Mouse (Mus musculus) heart, embryonic 16.5 days (tissue): ENCODE results near the gene Ap3b1. TPM values are rescaled to one million over a fixed set of nuclear protein-coding genes. Genes with fewer than 3 reads are reported as not detected.

Experiments
- ATAC-seq: fragments of 200-750 bp; cut with Nextera tagmentation; replicated peaks from 2 replicates; pipeline ENCODE4 v1.8.0; 2017; ENCODE audit warnings: moderate number of reproducible peaks; ENCODE audit not compliant: insufficient read depth, low FRiP score; ENCODE audit errors: extremely low read depth
- H3K27ac ChIP-seq: fragments of 300-500 bp; sonication (generic); 2 replicates; pipeline ENCODE4 v1.5.1; 2014; ENCODE audit warnings: mild to moderate bottlenecking, low read length, control low read depth, moderate library complexity
- H3K27me3 ChIP-seq: fragments of 300-500 bp; sonication (generic); 2 replicates; pipeline ENCODE4 v1.6.1; 2014; ENCODE audit warnings: low read length, mixed read lengths; ENCODE audit not compliant: control insufficient read depth, insufficient read depth
- H3K36me3 ChIP-seq: fragments of 300-500 bp; sonication (generic); 2 replicates; pipeline ENCODE4 v1.6.1; 2014; ENCODE audit not compliant: control insufficient read depth, insufficient read depth
- H3K4me1 ChIP-seq: fragments of 300-500 bp; sonication (generic); 2 replicates; pipeline ENCODE4 v1.6.1; 2014; ENCODE audit warnings: low read length, mixed read lengths; ENCODE audit not compliant: control insufficient read depth, insufficient read depth
- H3K4me2 ChIP-seq: fragments of 300-500 bp; sonication (generic); 2 replicates; pipeline ENCODE4 v1.6.1; 2014; ENCODE audit warnings: low read depth, mild to moderate bottlenecking, control low read depth, low read length
- H3K4me3 ChIP-seq: fragments of 300-500 bp; sonication (generic); 2 replicates; pipeline ENCODE4 v1.5.1; 2014; ENCODE audit warnings: mild to moderate bottlenecking, control low read depth, low read length
- H3K9ac ChIP-seq: fragments of 300-500 bp; sonication (generic); 2 replicates; pipeline ENCODE4 v1.6.1; 2014; ENCODE audit warnings: low read length, control low read depth
- H3K9me3 ChIP-seq: fragments of 300-500 bp; sonication (generic); replicated peaks from 2 replicates; pipeline ENCODE4 v1.6.1; 2016; ENCODE audit warnings: low read length; ENCODE audit not compliant: control insufficient read depth
- WGBS: fragments of 180-500 bp; shearing (Covaris S2); extraction: QIAGEN DNeasy Blood & Tissue Kit; methylation state at CpG from one replicate; pipeline ENCODE4 v1.1.7; 2014; 5-methylcytosine and 5-hydroxymethylcytosine counted together
- polyA plus RNA-seq: library from polyadenylated mRNA; unstranded; fragments of >200 nt; fragmentation: Nextera tagmentation; extraction: Ambion mirVana; gene quantifications from 2 replicates; pipeline ENCODE4 v1.2.1, GENCODE M21; 2015

Ap3b1 gene
- polyA plus RNA-seq, 1 experiment from 2014 or later: 33.3 TPM

DNA sequence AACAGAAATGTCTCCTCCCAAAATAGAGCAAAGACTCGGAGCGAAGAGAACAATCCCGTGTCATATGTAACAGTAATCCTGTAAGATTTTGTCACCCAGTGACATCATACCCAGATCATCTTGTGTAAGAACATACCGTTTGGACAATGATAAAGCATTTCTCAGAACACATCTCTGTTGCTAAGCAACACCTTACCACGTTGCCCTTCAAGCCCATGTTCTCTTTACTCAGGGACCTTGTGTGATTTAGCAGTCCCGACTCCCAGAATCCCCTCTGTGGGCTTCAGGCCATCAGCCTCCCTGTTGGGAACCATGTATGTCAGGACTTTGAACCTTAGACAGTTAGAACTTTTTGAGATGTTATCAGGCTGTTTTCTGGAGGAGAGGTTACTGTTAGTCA, 209.0 kb downstream of the Ap3b1 start:
- H3K27ac ChIP-seq: no peak overlapping the region
- no peak overlapping the region for H3K4me3 ChIP-seq
- 70% methylated on average over 6 of the region's 6 CpGs for WGBS
- H3K27me3 ChIP-seq: no peaks in the 10 kb centered on the region
- H3K4me1 ChIP-seq: peaks cover 3% of the 10 kb centered on the region; the same call in 1 of the 2 replicates
- no peak overlapping the region for H3K9ac ChIP-seq
- H3K9me3 ChIP-seq: no peaks in the 10 kb centered on the region
- no peak for ATAC-seq
- no peak overlapping the region for H3K4me2 ChIP-seq
- H3K36me3 ChIP-seq: peaks cover 5% of the 10 kb centered on the region; the same call in 1 of the 2 replicates

DNA sequence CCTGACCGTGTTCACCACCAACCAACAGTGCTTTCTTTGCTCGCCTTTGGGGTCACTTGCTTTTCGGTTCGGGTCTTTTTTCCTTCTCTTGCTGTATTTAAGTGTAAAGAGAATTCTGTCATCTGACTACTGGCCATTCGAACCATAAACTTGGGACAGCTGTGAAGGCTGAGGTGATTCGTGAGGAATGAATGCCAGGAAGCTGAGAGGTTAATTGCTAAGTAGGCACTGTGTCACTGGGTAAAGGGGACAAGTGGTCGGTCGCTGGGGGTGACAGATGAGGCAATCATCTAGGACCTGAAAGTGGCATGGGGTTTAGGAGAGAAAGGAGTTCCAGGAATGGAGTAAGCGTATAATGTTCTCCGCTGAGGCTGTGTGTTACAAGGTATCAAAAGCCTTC, 212.2 kb downstream of the Ap3b1 start:
- no peaks in the 10 kb centered on the region; the same call in 1 of the 2 replicates for H3K4me1 ChIP-seq
- H3K4me3 ChIP-seq: no peak overlapping the region
- no peaks in the 10 kb centered on the region for H3K27me3 ChIP-seq
- no peaks in the 10 kb centered on the region for H3K9me3 ChIP-seq
- no peak overlapping the region for H3K27ac ChIP-seq
- ATAC-seq: no peak
- no peak overlapping the region for H3K9ac ChIP-seq
- 82% methylated on average over 10 of the region's 10 CpGs for WGBS
- H3K36me3 ChIP-seq: peaks cover 3% of the 10 kb centered on the region; the same call in 1 of the 2 replicates
- no peak overlapping the region for H3K4me2 ChIP-seq

DNA sequence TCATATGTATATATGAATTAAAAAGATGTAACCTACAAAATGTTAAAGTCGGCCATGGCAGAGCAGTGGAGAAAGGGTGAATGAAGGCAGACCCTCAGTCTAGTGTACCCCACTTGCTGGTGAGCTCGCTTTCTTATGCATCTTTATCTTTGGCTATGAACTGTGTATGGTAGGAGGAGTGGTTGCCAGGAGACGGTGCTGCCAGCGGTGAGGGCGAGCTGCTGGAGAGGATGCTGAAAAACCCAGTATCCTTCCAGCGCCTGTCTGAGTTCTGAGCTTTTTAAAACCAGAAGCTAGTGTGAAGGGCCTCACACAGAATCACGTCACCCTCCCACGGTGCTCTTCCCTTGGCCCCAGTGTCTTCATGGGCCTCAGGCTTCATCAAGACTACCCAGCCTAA, 214.6 kb downstream of the Ap3b1 start:
- H3K27ac ChIP-seq: no peak overlapping the region
- no peaks in the 10 kb centered on the region for H3K9me3 ChIP-seq
- no peaks in the 10 kb centered on the region for H3K4me1 ChIP-seq
- no peak overlapping the region for H3K9ac ChIP-seq
- 89% methylated on average over 8 of the region's 8 CpGs for WGBS
- H3K4me3 ChIP-seq: no peak overlapping the region
- no peaks in the 10 kb centered on the region for H3K27me3 ChIP-seq
- H3K4me2 ChIP-seq: no peak overlapping the region
- ATAC-seq: no peak
- no peaks in the 10 kb centered on the region for H3K36me3 ChIP-seq

DNA sequence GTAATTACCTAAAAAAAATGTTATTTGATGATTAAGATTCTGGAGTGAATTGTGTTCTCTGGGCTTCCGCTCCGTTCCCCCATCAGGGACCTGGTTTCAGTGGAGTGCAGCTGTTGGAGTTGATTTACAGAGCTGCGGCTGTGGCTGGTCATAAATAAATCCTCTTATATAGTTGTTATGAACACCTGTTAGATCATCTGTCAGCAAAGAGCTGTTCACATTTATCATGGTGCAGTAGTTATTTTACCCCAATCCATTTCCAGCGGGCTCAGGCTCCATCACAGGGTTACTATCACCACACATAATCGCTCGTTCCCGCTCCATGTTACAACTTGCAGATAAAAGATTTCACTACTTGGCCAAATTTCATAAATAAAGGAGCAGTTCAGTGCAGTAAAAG, 215.1 kb downstream of the Ap3b1 start:
- H3K4me2 ChIP-seq: no peak overlapping the region
- no peak overlapping the region for H3K9ac ChIP-seq

DNA sequence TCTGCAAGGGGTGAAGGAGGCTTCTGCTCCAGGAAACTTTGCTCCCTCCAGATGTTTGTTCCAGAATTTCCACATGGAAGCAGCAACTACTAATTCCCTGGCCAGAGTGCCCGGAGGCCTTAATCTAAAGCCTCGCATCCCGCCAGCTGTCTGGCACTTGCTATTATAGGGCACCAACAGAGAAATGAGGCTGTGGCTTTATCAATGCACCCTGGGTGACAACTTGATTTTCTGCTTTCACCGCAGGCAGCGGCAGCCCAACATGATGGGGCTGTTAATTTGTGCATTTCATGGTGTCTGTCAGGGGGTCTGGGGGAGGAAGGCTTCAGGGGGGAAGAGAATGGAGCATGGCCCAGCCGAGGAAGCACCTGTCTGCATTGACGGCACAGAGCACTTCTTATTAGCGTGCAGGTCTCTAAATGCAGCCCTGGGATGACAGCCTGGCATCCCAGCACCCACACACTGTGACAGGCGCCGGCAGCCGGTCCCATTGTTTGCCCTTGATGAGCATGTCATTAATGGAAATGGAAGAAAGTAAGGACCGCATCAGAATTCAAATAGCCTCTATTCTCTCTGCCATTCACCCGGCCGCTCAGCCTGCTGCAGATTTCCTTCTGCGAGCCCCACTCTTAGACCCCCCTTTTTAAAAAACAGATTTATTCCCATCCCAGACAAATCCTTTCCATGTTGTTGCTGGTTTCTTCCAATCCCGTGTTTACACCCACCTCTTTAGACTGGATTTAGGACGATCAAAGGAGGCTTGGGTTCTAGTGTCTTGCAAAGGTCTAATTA, 217.0 kb downstream of the Ap3b1 start:
- H3K4me3 ChIP-seq: no peak overlapping the region
- no peaks in the 10 kb centered on the region for H3K9me3 ChIP-seq
- H3K9ac ChIP-seq: no peak overlapping the region
- H3K36me3 ChIP-seq: no peaks in the 10 kb centered on the region
- 42% methylated on average over 17 of the region's 17 CpGs for WGBS
- no peak overlapping the region for H3K27ac ChIP-seq
- no peaks in the 10 kb centered on the region for H3K27me3 ChIP-seq
- no peaks in the 10 kb centered on the region for H3K4me1 ChIP-seq
- no peak for ATAC-seq
- no peak overlapping the region for H3K4me2 ChIP-seq

More for the DNA sequence above, 215.1 kb downstream of the Ap3b1 start:
- Histone ChIP-seq H3K36me3 (no peaks in the 10 kb centered on the region), H3K4me1 (no peaks in the 10 kb centered on the region), H3K27me3 (no peaks in the 10 kb centered on the region), H3K4me3 (no peak overlapping the region), H3K9me3 (no peaks in the 10 kb centered on the region), H3K27ac (no peak overlapping the region)
- WGBS: 84% methylated on average over 7 of the region's 7 CpGs
- no peak for ATAC-seq

DNA sequence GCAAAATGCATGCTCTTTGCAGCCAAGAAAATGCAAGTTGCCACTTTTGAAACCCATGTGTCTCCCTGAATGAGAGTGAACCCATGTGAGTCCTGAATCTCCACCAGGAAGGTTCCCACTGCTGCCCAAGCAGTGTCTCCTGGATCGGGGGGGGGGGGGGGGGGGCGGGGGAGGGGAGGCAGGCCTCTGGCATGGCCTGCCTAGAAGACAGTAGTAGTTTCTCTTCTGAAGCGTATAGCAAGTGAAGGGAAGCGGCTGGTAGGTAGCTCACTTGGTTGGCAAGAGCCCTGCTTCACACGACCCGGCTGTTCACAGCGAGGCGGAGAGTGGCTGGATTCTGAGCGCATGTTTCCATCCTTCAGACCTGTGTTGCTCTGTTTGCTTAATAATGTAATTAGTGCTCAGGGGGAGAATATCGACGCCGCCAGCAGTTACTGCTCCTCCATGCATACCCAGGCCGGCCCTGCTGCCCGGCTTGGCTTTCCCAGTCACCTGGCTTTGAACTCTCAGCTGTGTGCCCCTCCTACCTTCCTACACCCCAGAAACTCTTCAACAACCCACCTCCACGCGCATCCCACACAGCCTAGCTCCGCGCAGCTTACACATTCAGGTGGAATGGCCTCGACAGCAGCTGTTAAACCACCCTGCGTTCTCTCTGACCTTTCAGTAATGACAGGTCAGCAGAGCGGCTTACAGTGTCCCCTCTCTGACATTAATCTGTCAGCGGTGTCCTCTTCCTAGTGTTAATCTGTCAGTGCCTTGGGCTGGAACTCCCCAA, 217.8 kb downstream of the Ap3b1 start:
- Histone ChIP-seq H3K27me3 (no peaks in the 10 kb centered on the region), H3K4me2 (no peak overlapping the region), H3K4me3 (no peak overlapping the region), H3K9me3 (no peaks in the 10 kb centered on the region), H3K27ac (no peak overlapping the region), H3K9ac (no peak overlapping the region), H3K36me3 (no peaks in the 10 kb centered on the region), H3K4me1 (no peaks in the 10 kb centered on the region)
- no peak for ATAC-seq
- WGBS: 54% methylated on average over 20 of the region's 22 CpGs

DNA sequence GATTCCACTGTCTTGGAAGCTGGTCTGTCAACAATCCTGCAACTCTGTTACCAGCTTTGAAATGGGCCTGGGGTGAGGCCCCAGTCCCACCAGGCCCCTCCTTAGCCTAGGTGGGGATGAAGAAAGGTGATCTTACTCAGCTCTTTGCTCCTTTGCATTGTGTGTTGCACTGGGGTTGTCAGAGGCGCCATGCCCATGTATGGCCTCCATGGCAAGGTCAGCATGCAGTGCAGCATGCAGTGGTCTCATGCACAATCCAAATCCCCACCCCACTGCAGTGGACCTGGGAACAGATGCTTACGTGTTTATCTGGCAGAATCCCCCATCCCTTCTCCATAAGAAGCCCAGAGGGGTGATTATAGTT, 218.4 kb downstream of the Ap3b1 start:
- ATAC-seq: no peak
- H3K36me3 ChIP-seq: no peaks in the 10 kb centered on the region
- H3K27me3 ChIP-seq: no peaks in the 10 kb centered on the region
- H3K4me3 ChIP-seq: no peak overlapping the region
- H3K4me1 ChIP-seq: no peaks in the 10 kb centered on the region
- no peak overlapping the region for H3K27ac ChIP-seq
- H3K4me2 ChIP-seq: no peak overlapping the region
- WGBS: 69% methylated on average over 2 of the region's 2 CpGs
- H3K9me3 ChIP-seq: no peaks in the 10 kb centered on the region
- no peak overlapping the region for H3K9ac ChIP-seq

DNA sequence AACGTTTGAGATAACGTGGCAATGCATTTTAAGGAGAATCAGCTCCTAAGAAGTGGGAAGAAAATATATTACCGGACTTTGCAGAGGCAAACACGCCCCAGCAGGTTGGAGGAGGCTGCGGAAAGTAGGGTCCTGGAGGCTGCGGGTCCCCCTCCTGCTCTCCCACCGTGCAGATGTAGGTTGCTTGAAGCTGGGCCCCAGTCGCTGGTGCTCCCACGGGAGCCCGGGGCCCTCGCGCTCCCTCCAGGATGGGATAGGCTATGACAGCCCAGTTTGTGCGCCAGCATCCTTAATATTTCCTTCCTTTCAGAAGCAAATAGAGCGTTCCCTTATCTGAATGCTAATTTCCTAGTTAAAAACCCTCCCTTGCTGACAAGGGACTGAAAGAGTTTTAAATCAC, 236.5 kb downstream of the Ap3b1 start:
- Histone ChIP-seq H3K4me2 (peak overlapping the region; percentile 65), H3K9me3 (no peaks in the 10 kb centered on the region), H3K4me1 (peaks cover 9% of the 10 kb centered on the region), H3K9ac (no peak overlapping the region), H3K27ac (no peak overlapping the region), H3K36me3 (no peaks in the 10 kb centered on the region), H3K4me3 (no peak overlapping the region; the same call in 1 of the 2 replicates), H3K27me3 (peaks cover 41% of the 10 kb centered on the region)
- 11% methylated on average over 14 of the region's 14 CpGs for WGBS
- no peak for ATAC-seq

DNA sequence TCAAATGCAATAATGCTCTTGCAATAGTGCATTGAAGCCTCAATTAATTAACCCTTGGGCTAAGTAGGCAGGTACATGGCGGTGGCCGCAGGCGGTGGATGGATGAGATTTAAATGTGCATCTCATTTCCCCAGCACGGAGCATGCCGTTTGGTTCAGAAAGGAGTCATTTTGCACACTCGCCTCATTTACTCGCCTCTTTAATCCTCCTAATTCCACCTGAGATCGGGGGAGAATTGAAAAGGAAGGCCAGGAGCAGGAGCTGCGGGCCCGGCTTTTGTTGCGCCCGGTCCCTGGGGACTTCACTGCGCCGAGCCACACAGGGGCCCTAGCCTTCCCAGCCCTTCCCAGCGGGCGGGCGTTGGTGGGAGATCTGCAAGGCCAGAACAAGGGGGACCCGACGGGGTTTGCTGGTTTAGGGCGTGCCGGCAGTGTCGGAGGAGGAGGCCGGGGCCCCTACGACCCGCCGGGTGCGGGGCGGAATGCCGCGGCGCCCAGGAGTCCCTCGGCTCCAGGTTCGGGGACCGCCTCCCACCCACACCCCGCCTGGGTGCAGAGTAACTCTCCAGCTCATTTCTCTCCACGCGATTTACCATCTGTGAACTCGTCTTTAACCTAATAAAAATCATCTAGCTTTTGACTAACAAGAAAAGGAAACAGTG, 237.1 kb downstream of the Ap3b1 start:
- Histone ChIP-seq H3K36me3 (no peaks in the 10 kb centered on the region), H3K27ac (no peak overlapping the region), H3K9me3 (no peaks in the 10 kb centered on the region), H3K4me3 (peak overlapping the region; percentile 48), H3K9ac (0 out of 2 replicates have a peak overlapping the region, but pooled peaks have one; percentile 26), H3K4me2 (peak overlapping the region; percentile 65), H3K4me1 (peaks cover 9% of the 10 kb centered on the region), H3K27me3 (peaks cover 41% of the 10 kb centered on the region)
- WGBS: 2% methylated on average over 38 of the region's 38 CpGs
- ATAC-seq: no peak
